Mouse (Mus musculus): ENCODE results near the gene Kcng3.

DNA sequence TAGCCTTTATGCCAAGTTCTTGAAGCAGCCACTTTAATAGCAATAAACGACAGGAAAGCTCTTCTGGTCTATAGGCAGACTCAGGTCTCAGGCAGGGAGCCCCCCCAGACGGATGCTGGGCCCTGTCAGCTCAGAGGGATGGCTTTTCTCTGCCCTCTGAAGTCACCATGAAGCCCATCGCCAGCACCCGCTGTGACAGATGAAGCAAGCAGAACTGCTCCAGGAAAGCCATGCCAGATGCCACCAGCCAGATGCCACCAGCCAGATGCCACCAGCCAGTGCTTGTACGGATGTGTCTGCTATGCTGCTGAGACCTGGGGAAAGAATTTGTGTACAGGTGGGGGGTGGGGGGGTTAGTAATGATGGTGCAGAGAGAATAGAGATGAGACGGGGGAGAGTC is 58.6 kb downstream of the Kcng3 start:
- TF ChIP-seq CTCF (IDR thresholded peaks at IDR 0.05; ENCODE audit: low read depth) (no peak), EP300 (IDR thresholded peaks at IDR 0.05; ENCODE audit: low read depth) (no peak)

Data from liver, postnatal 0 days (tissue).